Mouse (Mus musculus) heart, postnatal 0 days (tissue): Measurements from ENCODE around the gene Il1rap. TPM values are rescaled to one million over a fixed set of nuclear protein-coding genes. Genes with fewer than 3 reads are reported as not detected.

Experiments used
- ATAC-seq: fragments of 200-750 bp; cut with Nextera tagmentation; 2 replicates; pipeline ENCODE4 v1.8.0; 2017; ENCODE audit warnings: low read depth, moderate number of reproducible peaks, moderate library complexity; ENCODE audit not compliant: insufficient read depth
- DNase-seq: peaks from one replicate; pipeline ENCODE4 v3.0.0-alpha.2; 2016; ENCODE audit warnings: low spot score
- H3K27ac ChIP-seq: fragments of 300-500 bp; sonication (generic); 2 replicates; pipeline ENCODE4 v1.5.1; 2014; ENCODE audit warnings: low read depth, mild to moderate bottlenecking
- H3K27me3 ChIP-seq: fragments of 300-500 bp; sonication (generic); 2 replicates; pipeline ENCODE4 v1.6.1; 2014; ENCODE audit warnings: low read length, mixed read lengths; ENCODE audit not compliant: control insufficient read depth, insufficient read depth
- H3K36me3 ChIP-seq: fragments of 300-500 bp; sonication (generic); replicated peaks from 2 replicates; pipeline ENCODE4 v1.6.1; 2014; ENCODE audit warnings: low read length, mixed read lengths; ENCODE audit not compliant: control insufficient read depth, insufficient read depth
- H3K4me1 ChIP-seq: fragments of 300-500 bp; sonication (generic); 2 replicates; pipeline ENCODE4 v1.6.1; 2014; ENCODE audit warnings: antibody characterized with exemption; ENCODE audit not compliant: control insufficient read depth, insufficient read depth
- H3K4me2 ChIP-seq: fragments of 300-500 bp; sonication (generic); 2 replicates; pipeline ENCODE4 v1.6.1; 2014; ENCODE audit warnings: low read depth, mild to moderate bottlenecking, low read length, moderate library complexity
- H3K4me3 ChIP-seq: fragments of 300-500 bp; sonication (generic); 2 replicates; pipeline ENCODE4 v1.5.1; 2014; ENCODE audit warnings: low read depth, low read length
- H3K9ac ChIP-seq: fragments of 300-500 bp; sonication (generic); replicated peaks from 2 replicates; pipeline ENCODE4 v1.6.1; 2014; ENCODE audit warnings: low read depth, low read length, mixed read lengths
- H3K9me3 ChIP-seq: fragments of 300-500 bp; sonication (generic); replicated peaks from 2 replicates; pipeline ENCODE4 v1.6.1; 2016; ENCODE audit warnings: low read length; ENCODE audit not compliant: control insufficient read depth
- CTCF ChIP-seq: IDR thresholded peaks from 2 replicates; pipeline ENCODE4 v1.5.1; 2016; ENCODE audit warnings: antibody characterized with exemption, control low read depth, low read depth
- EP300 ChIP-seq: IDR thresholded peaks from 2 replicates; pipeline ENCODE4 v1.6.1; 2016; ENCODE audit warnings: antibody characterized with exemption, low read depth
- WGBS: fragments of 180-500 bp; shearing (Covaris S2); extraction: QIAGEN DNeasy Blood & Tissue Kit; methylation state at CpG from one replicate; pipeline ENCODE4 v1.1.7; 2014; 5-methylcytosine and 5-hydroxymethylcytosine counted together
- polyA plus RNA-seq: library from polyadenylated mRNA; unstranded; fragments of >200 nt; fragmentation: Nextera tagmentation; extraction: Ambion mirVana; gene quantifications from 2 replicates; pipeline ENCODE4 v1.2.1, GENCODE M21; 2015
- total RNA-seq: library from RNA; depleted of rRNA; stranded (reverse); fragments of >200 nt; gene quantifications from 2 replicates; pipeline ENCODE4 v1.2.3, GENCODE M21; 2014; ENCODE audit warnings: low replicate concordance

Gene Il1rap
- total and polyA plus RNA-seq, 2 experiments from 2014 or later: 1.7 to 4.0 TPM

DNA sequence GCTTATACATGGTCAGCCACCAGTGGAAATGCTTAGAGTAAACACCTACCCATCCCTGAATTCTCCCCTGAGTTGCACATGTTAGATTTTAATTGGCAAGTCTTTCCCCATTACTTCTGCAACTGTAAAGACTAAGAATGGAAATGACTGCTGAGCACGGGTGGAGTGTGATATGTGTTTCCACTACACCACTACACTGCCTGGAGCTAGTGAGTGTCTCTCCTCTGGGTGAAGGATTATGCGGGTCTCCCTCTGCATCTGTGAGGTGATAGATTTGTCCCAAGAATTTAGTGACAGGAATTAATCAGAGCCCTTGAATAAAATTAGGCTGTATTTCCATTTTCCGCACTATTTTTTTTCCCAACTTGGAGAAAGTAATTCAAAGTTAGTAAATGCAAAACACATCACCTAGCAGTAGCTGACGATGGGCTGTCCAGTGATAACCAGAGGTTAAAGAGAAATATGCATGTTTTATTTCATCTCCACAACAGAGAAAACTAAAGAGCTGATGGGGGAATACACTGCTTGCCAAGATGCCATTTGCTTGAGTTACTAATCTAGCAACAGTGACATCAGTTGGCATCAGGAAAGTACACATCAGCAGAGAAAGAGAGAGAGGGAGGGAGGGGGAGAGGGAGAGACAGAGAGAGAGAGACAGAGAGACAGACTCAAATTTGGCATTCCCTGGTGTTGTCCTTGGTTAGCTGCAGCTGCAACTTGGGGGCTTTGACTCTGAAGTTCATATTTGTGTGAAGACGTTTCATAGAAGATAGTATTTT is 132.2 kb downstream of the Il1rap start:
- WGBS: 65% methylated on average over 5 of the region's 5 CpGs
- H3K4me3 ChIP-seq: no peak overlapping the region
- H3K27me3 ChIP-seq: no peaks in the 10 kb centered on the region
- DNase-seq: no peak
- H3K4me2 ChIP-seq: no peak overlapping the region
- H3K27ac ChIP-seq: no peak overlapping the region
- no peaks in the 10 kb centered on the region for H3K36me3 ChIP-seq
- no peak for ATAC-seq
- no peaks in the 10 kb centered on the region for H3K9me3 ChIP-seq
- no peak overlapping the region for H3K9ac ChIP-seq
- no peaks in the 10 kb centered on the region for H3K4me1 ChIP-seq
- no peak for TF ChIP-seq EP300
- no peak for TF ChIP-seq CTCF

DNA sequence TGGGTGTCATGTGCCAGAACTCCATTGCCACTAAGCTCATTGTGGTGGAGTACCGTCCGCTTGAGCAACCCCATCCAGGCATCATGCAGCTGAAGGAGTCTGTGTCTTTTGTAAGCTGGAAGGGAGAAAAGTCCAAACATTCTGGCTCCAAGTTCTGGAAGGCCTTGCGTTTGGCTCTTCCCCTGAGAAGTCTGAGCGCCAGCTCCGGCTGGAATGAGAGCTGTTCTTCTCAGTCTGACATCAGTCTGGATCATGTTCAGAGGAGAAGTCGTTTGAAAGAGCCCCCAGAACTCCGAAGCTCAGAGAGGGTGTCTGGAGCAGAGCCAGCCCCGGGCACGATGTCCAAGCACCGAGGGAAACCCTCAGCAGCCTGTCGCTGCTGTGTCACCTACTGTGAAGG is 141.0 kb downstream of the Il1rap start:
- Histone ChIP-seq H3K4me3 (no peak overlapping the region), H3K36me3 (no peaks in the 10 kb centered on the region), H3K4me1 (no peaks in the 10 kb centered on the region), H3K27me3 (no peaks in the 10 kb centered on the region), H3K9ac (no peak overlapping the region), H3K4me2 (no peak overlapping the region), H3K27ac (no peak overlapping the region), H3K9me3 (no peaks in the 10 kb centered on the region)
- no peak for ATAC-seq
- TF ChIP-seq CTCF: no peak
- TF ChIP-seq EP300: no peak
- 71% methylated on average over 11 of the region's 11 CpGs for WGBS
- DNase-seq: no peak

DNA sequence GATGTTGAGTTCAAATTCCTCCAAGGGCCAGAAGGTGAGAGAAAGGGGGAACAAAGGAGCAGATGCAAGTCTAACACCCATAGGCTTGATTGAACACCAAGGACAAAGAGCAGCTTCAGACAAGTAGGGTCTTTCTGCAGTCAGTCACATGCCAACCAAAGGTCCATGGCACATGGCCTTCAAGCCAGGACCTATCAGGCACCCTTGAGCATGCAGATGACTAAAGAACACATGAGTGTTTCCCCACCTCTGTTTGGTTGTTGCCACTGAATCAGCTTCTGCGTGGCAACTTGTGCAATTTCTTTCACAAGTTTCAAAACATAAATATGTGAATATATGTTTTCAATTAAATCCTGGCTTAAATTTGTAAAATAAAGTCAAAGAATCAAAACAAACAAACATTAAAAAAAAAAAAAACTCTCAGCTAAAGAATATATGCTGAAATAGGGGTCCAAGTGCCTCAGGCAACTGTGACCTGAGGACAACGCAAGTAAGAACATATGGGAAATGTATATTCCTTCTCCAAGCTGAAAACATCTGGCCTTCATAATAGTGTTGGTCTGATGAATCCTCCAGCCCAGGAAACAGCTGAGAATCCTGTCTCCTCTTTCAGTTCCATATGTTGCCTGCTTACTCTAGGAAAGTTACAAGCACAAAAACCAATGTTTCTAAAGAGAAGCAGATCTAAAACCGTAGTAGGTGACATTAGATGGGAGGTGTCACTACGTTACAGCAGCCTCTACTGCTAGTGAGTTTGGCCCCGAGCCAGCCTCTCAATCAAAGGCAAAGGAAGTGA is 142.6 kb downstream of the Il1rap start:
- DNase-seq (no peak), ATAC-seq (no peak)
- H3K9ac ChIP-seq: no peak overlapping the region
- no peak overlapping the region for H3K27ac ChIP-seq
- no peaks in the 10 kb centered on the region for H3K36me3 ChIP-seq
- no peaks in the 10 kb centered on the region for H3K9me3 ChIP-seq
- 48% methylated on average over 5 of the region's 5 CpGs for WGBS
- H3K4me3 ChIP-seq: no peak overlapping the region
- no peaks in the 10 kb centered on the region for H3K4me1 ChIP-seq
- H3K27me3 ChIP-seq: no peaks in the 10 kb centered on the region
- no peak overlapping the region for H3K4me2 ChIP-seq
- TF ChIP-seq EP300 (no peak), CTCF (no peak)

DNA sequence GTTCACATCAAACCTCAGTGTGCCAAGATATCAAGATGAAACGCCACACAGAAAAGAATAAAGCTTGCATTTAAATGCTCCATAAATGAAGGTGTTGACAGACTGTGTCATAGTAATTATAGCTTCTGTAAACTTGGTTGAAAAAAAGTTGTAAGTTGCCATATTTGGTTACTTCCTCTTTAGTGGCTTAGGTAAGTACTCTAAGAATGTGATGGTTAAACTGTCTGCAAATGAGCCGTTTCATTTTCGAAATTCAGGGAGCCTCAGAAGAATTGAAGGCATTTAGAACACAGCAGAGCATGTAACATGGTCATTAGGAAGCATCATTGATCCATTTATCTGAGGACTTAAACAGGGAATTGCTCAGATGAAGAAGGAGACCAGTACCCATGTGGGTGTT is 146.6 kb downstream of the Il1rap start:
- no peak overlapping the region for H3K27ac ChIP-seq
- TF ChIP-seq EP300 (no peak), CTCF (no peak)
- no peak for ATAC-seq

DNA sequence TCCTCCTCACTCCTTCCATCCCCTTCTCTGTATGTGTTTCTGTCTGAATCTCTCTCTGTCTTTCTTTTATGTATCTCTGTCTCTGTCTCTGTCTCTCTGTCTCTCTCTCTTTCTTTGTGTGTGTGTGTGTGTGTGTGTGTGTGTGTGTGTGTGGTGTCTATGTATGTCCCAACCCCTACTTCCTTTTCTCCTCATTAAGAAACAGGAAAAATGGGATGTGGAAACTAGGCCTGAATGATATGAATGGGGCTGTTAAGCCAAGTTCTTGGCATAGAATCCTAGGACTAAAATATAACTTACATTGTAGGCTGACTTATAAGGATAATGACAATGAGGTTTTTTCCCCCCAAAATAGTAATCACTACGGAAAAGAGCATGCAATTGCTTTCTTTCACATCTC is 149.4 kb downstream of the Il1rap start:
- TF ChIP-seq EP300: no peak
- no peak for TF ChIP-seq CTCF
- no peak for ATAC-seq
- no peaks in the 10 kb centered on the region for H3K36me3 ChIP-seq
- no peak overlapping the region for H3K4me2 ChIP-seq
- no peaks in the 10 kb centered on the region for H3K9me3 ChIP-seq
- H3K27me3 ChIP-seq: no peaks in the 10 kb centered on the region
- H3K27ac ChIP-seq: no peak overlapping the region
- no peaks in the 10 kb centered on the region for H3K4me1 ChIP-seq
- 67% methylated on average over 1 of the region's 1 CpGs for WGBS
- H3K9ac ChIP-seq: no peak overlapping the region
- no peak for DNase-seq
- no peak overlapping the region for H3K4me3 ChIP-seq

More for the DNA sequence above, 146.6 kb downstream of the Il1rap start:
- 60% methylated on average over 3 of the region's 3 CpGs for WGBS
- no peak for DNase-seq
- no peaks in the 10 kb centered on the region for H3K9me3 ChIP-seq
- H3K4me3 ChIP-seq: no peak overlapping the region
- H3K4me1 ChIP-seq: no peaks in the 10 kb centered on the region
- H3K4me2 ChIP-seq: no peak overlapping the region
- H3K36me3 ChIP-seq: no peaks in the 10 kb centered on the region
- no peaks in the 10 kb centered on the region for H3K27me3 ChIP-seq
- no peak overlapping the region for H3K9ac ChIP-seq
